Mouse (Mus musculus) kidney, embryonic 16.5 days (tissue): Measurements from ENCODE around the gene Usp33. TPM values are rescaled to one million over a fixed set of nuclear protein-coding genes. Genes with fewer than 3 reads are reported as not detected.
A peak's percentile ranks its signal among the peaks of the same experiment; 100 is the strongest.

Experiments used
- ATAC-seq: fragments of 200-750 bp; cut with Nextera tagmentation; 2 replicates; pipeline ENCODE4 v1.8.0; 2017; ENCODE audit warnings: moderate TSS enrichment; ENCODE audit not compliant: low FRiP score, low TSS enrichment
- H3K27ac ChIP-seq: fragments of 300-500 bp; sonication (generic); 2 replicates; pipeline ENCODE4 v1.5.1; 2014; ENCODE audit warnings: low read length
- H3K27me3 ChIP-seq: fragments of 300-500 bp; sonication (generic); 2 replicates; pipeline ENCODE4 v1.6.1; 2014; ENCODE audit warnings: low read length, control low read depth, mixed read lengths; ENCODE audit not compliant: insufficient read depth
- H3K36me3 ChIP-seq: fragments of 300-500 bp; sonication (generic); 2 replicates; pipeline ENCODE4 v1.6.1; 2014; ENCODE audit warnings: low read length, control low read depth, mixed read lengths; ENCODE audit not compliant: insufficient read depth
- H3K4me1 ChIP-seq: fragments of 300-500 bp; sonication (generic); 2 replicates; pipeline ENCODE4 v1.6.1; 2014; ENCODE audit warnings: low read length, control low read depth, mixed read lengths; ENCODE audit not compliant: insufficient read depth
- H3K4me2 ChIP-seq: fragments of 300-500 bp; sonication (generic); replicated peaks from 2 replicates; pipeline ENCODE4 v1.6.1; 2014; ENCODE audit warnings: low read depth, low read length
- H3K4me3 ChIP-seq: fragments of 300-500 bp; sonication (generic); 2 replicates; pipeline ENCODE4 v1.5.1; 2014; ENCODE audit warnings: mild to moderate bottlenecking, low read length
- H3K9ac ChIP-seq: fragments of 300-500 bp; sonication (generic); replicated peaks from 2 replicates; pipeline ENCODE4 v1.6.1; 2014; ENCODE audit warnings: low read length
- H3K9me3 ChIP-seq: fragments of 300-500 bp; sonication (generic); 2 replicates; pipeline ENCODE4 v1.6.1; 2016; ENCODE audit warnings: low read length, control low read depth
- WGBS: fragments of 180-500 bp; shearing (Covaris S2); extraction: QIAGEN DNeasy Blood & Tissue Kit; methylation state at CpG from one replicate; pipeline ENCODE4 v1.1.7; 2014; 5-methylcytosine and 5-hydroxymethylcytosine counted together
- polyA plus RNA-seq: library from polyadenylated mRNA; unstranded; fragments of >200 nt; fragmentation: Nextera tagmentation; extraction: Ambion mirVana; gene quantifications from 2 replicates; pipeline ENCODE4 v1.2.1, GENCODE M21; 2015

The Usp33 gene
- polyA plus RNA-seq, 1 experiment from 2014 or later: 46.2 TPM

DNA sequence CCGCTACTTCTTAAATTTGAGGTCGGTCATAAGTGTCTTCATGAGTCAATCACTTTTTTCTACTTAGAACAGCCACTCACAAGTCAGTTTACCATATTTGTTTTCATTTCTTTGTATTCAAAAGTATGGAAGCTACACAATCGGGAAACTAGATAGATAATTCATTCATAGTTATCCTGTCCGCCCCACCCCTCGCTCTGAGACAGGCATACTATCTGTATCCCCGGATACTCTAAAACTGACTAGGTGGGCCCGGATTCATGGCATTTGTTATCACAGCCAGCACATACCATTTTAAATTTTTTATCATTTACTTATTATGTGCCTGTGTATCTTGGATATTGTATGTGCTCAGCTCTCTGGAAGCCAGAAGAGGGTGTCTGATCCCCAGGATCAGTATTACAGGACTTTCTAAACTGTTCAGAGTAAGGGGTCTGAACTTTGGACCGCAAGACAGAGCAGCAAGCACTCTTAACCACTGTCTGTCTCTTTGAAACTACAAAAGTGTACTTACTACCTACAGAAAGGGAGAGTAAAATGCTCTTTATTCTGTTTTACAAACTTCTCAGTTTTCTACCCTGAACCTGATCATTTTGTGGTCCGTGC is 51.2 kb downstream of the Usp33 start:
- peak overlapping the region; percentile 83 for H3K4me3 ChIP-seq
- no peaks in the 10 kb centered on the region for H3K27me3 ChIP-seq
- ATAC-seq: no peak
- H3K9me3 ChIP-seq: no peaks in the 10 kb centered on the region
- WGBS: 51% methylated on average over 9 of the region's 9 CpGs
- H3K9ac ChIP-seq: peak overlapping the region; percentile 93
- H3K27ac ChIP-seq: peak overlapping the region; percentile 96; the same call in 1 of the 2 replicates
- peak overlapping the region; percentile 87 for H3K4me2 ChIP-seq
- peaks cover 40% of the 10 kb centered on the region for H3K4me1 ChIP-seq
- no peaks in the 10 kb centered on the region for H3K36me3 ChIP-seq

- Histone ChIP-seq H3K4me1 (peaks cover 40% of the 10 kb centered on the region), H3K4me2 (no peak overlapping the region), H3K27me3 (no peaks in the 10 kb centered on the region), H3K9ac (no peak overlapping the region), H3K36me3 (no peaks in the 10 kb centered on the region), H3K27ac (0 out of 2 replicates have a peak overlapping the region, but pooled peaks have one; percentile 1), H3K4me3 (no peak overlapping the region), H3K9me3 (no peaks in the 10 kb centered on the region)
- ATAC-seq: no peak
- WGBS: 69% methylated on average over 5 of the region's 5 CpGs
These were observed 54.2 kb downstream of the Usp33 start for GRCm38 (mm10) chr3:152400441-152400840.

GRCm38 (mm10) chr3:152400875-152401274 is 54.6 kb downstream of the Usp33 start:
- Histone ChIP-seq H3K27me3 (no peaks in the 10 kb centered on the region), H3K4me2 (no peak overlapping the region), H3K4me1 (peaks cover 40% of the 10 kb centered on the region), H3K27ac (no peak overlapping the region), H3K9me3 (no peaks in the 10 kb centered on the region), H3K9ac (no peak overlapping the region), H3K36me3 (no peaks in the 10 kb centered on the region), H3K4me3 (no peak overlapping the region)
- WGBS: 59% methylated on average over 3 of the region's 3 CpGs
- ATAC-seq: no peak

DNA sequence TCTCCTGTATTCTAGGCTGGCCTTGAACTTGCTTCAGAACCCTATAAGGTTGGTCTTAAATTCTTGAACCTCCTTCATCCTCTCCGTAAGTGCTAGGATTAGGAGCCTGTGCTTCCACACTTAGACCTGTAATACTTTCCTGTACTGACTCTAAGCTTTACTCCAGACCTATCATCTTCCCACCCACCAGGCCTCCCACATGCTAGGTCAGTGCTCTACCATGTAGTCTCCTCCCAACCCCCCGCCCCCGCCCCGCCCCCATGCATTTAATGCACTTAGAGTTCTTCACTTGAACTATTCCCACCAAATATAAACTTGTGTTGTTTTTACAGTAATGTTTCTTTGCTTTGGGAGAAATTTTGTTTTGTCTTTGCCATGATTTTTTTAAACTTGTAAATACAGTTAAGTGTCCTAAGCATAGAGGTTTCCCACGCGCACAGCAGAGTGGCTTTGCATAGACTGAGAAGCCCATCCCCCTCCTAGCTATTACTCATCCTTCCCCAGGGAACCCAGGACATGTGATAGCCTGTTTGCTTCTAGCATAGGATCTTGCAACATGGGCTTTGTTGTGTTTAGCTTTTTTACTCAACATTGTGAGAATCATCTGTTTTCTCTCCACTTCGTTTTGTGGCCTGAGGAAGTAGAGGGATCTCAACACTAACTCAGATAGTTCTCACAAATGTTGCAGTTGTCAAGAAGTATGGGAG is 55.8 kb downstream of the Usp33 start:
- Histone ChIP-seq H3K4me2 (0 out of 2 replicates have a peak overlapping the region, but pooled peaks have one; percentile 4), H3K36me3 (no peaks in the 10 kb centered on the region), H3K27ac (peak overlapping the region; percentile 73), H3K9me3 (no peaks in the 10 kb centered on the region), H3K4me1 (peaks cover 40% of the 10 kb centered on the region), H3K4me3 (no peak overlapping the region), H3K9ac (no peak overlapping the region), H3K27me3 (no peaks in the 10 kb centered on the region)
- 56% methylated on average over 7 of the region's 7 CpGs for WGBS
- ATAC-seq: peak; percentile 68

DNA sequence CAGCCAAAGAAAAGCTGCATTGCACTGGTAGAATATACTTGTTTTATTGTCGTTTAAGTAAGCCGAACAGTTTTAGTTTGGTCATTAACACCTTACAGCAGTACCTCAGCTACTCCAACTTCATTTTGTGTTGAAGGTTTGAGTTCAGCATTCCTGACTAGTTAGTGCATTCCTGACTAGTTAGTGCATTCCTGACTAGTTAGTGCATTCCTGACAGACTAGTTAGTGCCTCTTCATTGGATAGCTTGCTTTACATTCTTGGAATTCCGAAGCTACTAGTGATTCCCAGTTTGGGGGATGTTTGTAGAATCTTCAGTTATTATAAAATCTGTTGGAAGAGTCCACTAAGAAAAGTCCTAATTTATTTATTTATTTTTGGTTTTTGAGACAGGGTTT is 56.4 kb downstream of the Usp33 start:
- no peaks in the 10 kb centered on the region for H3K9me3 ChIP-seq
- H3K4me2 ChIP-seq: no peak overlapping the region
- H3K9ac ChIP-seq: no peak overlapping the region
- H3K27me3 ChIP-seq: no peaks in the 10 kb centered on the region
- H3K27ac ChIP-seq: peak overlapping the region; percentile 73
- H3K4me3 ChIP-seq: no peak overlapping the region
- ATAC-seq: no peak
- peaks cover 35% of the 10 kb centered on the region for H3K4me1 ChIP-seq
- WGBS: 73% methylated on average over 3 of the region's 3 CpGs
- H3K36me3 ChIP-seq: no peaks in the 10 kb centered on the region

- H3K4me1 ChIP-seq: peaks cover 33% of the 10 kb centered on the region
- H3K9ac ChIP-seq: no peak overlapping the region
- H3K4me3 ChIP-seq: no peak overlapping the region
- 61% methylated on average over 2 of the region's 2 CpGs for WGBS
- H3K9me3 ChIP-seq: no peaks in the 10 kb centered on the region
- H3K36me3 ChIP-seq: no peaks in the 10 kb centered on the region
- ATAC-seq: 0 out of 2 replicates have a peak, but pooled peaks have one; percentile 4
- 0 out of 2 replicates have a peak overlapping the region, but pooled peaks have one; percentile 14 for H3K4me2 ChIP-seq
- peak overlapping the region; percentile 80 for H3K27ac ChIP-seq
- H3K27me3 ChIP-seq: no peaks in the 10 kb centered on the region
These were observed 57.5 kb downstream of the Usp33 start for GRCm38 (mm10) chr3:152403827-152404226.

GRCm38 (mm10) chr3:152405420-152405819 is 59.1 kb downstream of the Usp33 start:
- no peak overlapping the region for H3K9ac ChIP-seq
- 0 out of 2 replicates have a peak, but pooled peaks cover 2% of the 10 kb centered on the region for H3K36me3 ChIP-seq
- 87% methylated on average over 7 of the region's 7 CpGs for WGBS
- H3K27ac ChIP-seq: no peak overlapping the region
- no peak overlapping the region for H3K4me3 ChIP-seq
- H3K4me2 ChIP-seq: no peak overlapping the region
- no peaks in the 10 kb centered on the region for H3K27me3 ChIP-seq
- peaks cover 25% of the 10 kb centered on the region for H3K4me1 ChIP-seq
- ATAC-seq: no peak
- H3K9me3 ChIP-seq: no peaks in the 10 kb centered on the region

DNA sequence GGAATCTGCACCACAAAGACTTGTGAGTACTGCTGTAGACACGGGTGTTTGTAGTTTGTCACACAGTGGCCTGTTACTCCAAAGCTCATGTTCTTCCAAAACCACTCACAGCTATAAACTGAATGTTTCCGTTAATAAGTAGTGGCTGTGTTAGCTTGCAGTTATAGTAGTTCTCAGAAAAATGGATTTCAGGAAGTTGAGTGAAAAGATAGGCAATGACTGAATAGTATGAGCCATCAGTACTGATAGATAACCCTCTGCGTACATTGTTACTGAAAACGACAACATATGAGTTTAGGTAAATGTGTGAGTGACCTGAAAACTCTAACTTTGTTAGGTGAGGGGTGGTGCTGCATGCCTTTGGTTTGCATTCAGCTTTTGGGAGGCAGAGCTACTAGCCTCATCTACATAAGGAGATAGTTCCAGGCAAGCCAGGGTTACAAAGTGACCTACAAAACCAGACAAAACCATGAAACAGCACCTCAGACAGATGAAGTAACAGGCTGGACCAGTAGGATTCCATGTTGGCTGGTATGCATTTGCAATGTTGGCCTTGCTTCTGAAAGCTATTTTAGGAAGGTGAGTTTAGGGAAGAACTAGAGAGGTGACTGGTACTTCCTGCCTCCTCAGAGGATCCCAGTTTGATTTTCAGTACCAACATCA is 59.8 kb downstream of the Usp33 start:
- Histone ChIP-seq H3K27me3 (no peaks in the 10 kb centered on the region), H3K4me1 (peaks cover 32% of the 10 kb centered on the region), H3K4me2 (no peak overlapping the region), H3K9me3 (no peaks in the 10 kb centered on the region), H3K4me3 (no peak overlapping the region), H3K36me3 (0 out of 2 replicates have a peak, but pooled peaks cover 2% of the 10 kb centered on the region), H3K27ac (no peak overlapping the region), H3K9ac (no peak overlapping the region)
- 75% methylated on average over 4 of the region's 4 CpGs for WGBS
- no peak for ATAC-seq

GRCm38 (mm10) chr3:152410980-152411551 is 64.8 kb downstream of the Usp33 start:
- H3K27ac ChIP-seq: no peak overlapping the region; the same call in 1 of the 2 replicates
- peak; percentile 71 for ATAC-seq
- H3K4me1 ChIP-seq: peaks cover 12% of the 10 kb centered on the region
- no peaks in the 10 kb centered on the region for H3K27me3 ChIP-seq
- H3K36me3 ChIP-seq: 0 out of 2 replicates have a peak, but pooled peaks cover 2% of the 10 kb centered on the region
- H3K9ac ChIP-seq: no peak overlapping the region
- H3K4me2 ChIP-seq: no peak overlapping the region
- 53% methylated on average over 7 of the region's 7 CpGs for WGBS
- H3K9me3 ChIP-seq: no peaks in the 10 kb centered on the region
- no peak overlapping the region for H3K4me3 ChIP-seq
